Mouse (Mus musculus) spleen, postnatal 36 days (tissue): Measurements from ENCODE around the gene Ttf1.
"Not testable (repeated sequence)": the region's sequence is repeated elsewhere in the genome, so short reads cannot be mapped to it uniquely, and the experiment has no call there.

Source experiments
- DNase-seq, 2 experiments: peaks; one replicate each; pipeline ENCODE4 v3.0.0; 2022; ENCODE audit warnings: low spot score in 2 of 2, mixed read lengths in 1 of 2

The Ttf1 gene

DNA sequence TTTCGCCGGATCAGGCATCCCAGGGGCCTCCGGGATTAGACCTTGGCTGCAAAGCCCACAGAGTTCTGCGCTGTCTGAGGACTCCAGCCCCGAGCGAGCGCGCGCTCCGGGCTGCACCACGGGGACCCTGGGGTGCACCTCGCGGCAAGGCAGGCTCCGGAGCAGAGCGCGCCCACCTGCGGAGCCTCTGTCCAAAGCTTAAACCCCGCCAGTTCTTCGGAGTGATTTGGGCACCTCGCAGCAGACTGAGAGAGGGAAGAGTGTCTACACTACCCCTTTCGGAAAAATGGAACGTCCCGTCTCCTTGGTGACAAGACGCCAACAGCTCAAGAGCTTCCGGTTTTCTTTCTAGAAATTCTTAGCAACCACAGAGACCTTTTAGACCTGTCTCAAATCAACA is 5.1 kb upstream of the Ttf1 start, which contains the start of gene Cfap77:
TSS of gene Cfap77 (minus strand) at position 76 of the 400 bp plus-strand sequence.
- peak; percentile 78 to 79 for DNase-seq

DNA sequence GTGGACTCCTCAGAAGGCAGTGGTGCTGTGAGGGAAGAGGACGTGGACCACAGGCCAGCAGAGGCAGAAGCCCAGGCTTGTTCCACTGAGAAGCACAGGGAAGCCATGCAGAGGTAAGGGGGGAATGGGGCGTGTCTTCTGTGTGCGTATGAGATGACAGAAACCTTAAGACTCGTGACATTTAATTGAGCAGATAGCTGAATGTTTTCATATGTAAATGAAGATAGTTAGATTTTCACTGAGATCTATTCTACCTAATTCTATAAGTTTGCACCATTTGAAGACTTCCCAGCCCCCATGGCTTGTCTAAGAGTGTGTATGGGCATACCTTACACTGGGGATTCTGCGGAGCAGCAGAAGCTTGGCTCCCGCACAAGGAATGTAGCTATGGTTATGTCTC is 5.7 kb downstream of the Ttf1 start:
- DNase-seq, result no peak

DNA sequence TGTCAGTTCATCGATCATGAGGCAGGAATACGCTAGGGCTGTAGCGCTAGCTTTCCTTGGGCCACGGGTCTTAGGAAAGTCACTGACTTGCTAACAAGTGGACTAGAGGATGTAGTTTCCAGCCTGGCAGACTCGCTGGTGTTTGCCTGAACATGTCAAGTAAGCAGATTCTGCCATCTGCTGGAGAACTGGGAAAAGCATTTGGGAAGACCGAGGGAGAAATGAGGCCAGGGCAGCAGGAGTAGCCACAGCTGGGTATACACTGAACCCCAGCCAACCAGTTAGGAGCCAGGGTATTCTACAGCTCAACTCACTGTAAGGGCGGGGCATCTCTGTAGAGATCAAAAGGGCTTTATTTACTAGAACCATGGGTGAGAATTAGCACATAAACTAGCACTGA is 6.3 kb downstream of the Ttf1 start:
- DNase-seq, result no peak

DNA sequence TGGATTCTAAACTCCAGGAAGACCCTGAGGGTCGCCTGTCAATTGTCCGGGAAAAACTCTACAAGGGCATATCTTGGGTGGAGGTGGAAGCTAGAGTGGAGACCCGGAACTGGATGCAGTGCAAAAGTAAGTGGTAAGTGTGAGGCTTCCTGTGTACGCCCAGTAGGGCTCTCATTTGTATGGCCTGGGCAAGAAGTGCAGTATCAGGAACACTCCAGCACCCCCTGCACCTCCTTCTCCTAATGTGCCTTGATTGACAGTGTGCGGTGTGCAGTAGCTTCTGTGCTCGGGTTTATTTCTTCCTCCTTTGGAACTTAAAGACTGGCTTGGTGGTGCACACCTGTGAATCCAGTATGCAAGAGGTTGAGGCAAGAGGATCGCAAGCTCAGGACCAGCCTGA is 14.6 kb downstream of the Ttf1 start:
- no peak for DNase-seq

DNA sequence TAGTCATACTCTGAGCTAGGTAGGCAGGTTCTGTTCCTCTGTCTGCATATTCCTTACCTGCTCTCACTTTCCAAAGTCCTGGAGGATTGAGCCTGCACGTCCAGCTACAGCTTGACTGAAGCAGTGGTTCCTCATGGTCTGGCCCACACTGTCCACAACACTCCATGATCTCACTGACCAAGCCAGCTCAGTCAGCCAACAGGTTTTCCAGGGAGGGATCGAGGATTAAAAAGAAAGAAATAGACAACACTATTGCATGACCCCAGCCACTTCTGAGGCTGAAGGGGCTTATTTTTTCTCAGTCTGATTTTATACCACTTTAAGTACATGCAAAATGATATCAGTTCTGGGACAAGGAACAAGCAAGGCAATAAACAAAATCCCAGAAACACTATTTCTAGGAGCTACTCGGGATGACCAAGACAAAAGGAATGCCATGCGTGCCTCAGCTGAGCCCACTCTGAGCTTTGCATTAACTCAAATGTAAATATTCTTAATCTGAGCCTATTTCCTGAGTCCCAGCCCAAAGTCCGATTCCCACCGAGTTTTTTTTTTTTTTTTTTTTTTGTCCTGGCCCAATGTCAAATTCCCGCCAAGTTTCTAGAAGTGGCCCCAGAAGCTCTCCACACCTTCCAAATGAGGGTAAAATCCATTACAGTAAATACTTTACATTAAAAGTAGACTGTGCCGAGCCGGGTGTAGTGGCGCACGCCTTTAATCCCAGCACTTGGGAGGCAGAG is 15.4 kb downstream of the Ttf1 start:
- DNase-seq, result no peak

DNA sequence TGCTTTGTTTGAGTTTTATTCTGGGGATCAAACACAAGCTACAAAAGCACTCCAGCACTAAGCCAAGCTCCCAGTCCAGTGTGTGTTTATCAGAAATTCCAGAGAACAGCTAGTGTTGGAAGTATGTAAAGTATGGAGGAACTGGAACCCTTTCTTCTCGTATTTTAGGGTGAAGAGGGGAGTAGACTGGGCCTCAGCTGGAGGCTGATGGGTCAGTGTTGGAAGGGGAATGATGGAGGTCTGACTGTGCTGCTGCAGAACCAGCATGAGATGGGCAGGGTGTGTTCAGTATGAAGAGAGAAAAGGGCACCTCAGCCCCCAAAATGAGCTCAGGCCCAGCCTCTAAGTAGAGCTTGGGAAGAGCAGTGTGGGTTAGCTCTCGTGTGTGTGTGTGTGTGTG is 16.2 kb downstream of the Ttf1 start:
- DNase-seq, result no peak

DNA sequence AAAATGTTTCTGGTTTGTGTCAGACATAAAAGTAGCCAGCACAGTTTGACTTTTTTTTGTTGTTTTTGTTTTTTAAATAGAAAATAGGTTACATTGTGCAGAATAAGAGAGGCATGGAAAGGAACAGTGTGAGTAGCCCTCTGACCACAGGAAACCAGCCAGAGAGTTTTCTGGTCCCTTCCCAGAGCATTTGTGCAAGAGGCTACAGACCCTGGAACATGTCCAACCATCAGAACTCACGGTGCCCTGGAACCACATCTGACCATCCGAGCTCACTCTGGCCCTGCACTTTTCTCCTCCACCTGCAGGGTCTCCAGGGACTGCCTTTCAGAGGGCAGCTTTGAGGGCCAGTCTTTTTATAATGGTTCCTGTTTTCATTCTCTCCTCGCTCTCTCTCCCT is 21.9 kb downstream of the Ttf1 start:
- DNase-seq, result no peak

DNA sequence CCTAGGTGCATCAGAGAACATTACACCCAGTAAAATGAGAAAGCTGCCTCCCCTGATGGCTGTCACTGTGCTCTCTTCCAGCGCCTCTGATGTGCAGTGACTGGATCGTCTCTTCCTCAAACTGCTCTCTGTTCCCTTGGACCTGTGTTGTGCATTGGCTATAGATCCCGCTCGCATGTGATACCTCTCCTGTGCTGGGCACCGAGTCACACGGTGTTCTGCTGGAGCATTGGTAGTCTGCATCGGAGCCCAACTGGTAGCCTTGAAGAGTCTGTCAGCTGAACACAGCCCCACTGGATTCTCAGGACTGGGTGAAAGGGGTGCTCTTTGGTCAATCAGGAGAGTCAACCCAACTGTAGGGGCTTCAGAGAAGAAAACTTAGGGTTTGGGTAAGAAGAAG is 26.0 kb downstream of the Ttf1 start:
- DNase-seq, result no peak

DNA sequence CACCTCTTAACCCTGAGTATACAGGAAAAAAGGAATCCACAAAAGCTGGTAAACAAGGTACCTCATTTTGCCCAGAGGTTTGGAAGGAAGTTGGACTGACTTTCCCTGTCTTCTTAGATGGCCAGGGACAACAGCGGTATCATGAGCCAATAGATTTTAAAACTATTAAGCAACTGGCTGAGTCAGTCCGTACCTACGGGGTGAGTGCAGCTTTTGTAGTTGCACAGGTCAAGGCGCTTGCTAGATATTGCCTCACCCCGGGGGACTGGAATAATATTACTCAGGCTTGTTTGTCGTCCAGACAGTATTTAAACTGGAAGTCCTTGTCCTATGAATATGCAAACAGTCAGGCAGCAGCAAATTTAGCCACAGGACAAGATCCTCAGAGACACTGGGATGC is 29.2 kb downstream of the Ttf1 start:
- DNase-seq, result not testable (repeated sequence)

DNA sequence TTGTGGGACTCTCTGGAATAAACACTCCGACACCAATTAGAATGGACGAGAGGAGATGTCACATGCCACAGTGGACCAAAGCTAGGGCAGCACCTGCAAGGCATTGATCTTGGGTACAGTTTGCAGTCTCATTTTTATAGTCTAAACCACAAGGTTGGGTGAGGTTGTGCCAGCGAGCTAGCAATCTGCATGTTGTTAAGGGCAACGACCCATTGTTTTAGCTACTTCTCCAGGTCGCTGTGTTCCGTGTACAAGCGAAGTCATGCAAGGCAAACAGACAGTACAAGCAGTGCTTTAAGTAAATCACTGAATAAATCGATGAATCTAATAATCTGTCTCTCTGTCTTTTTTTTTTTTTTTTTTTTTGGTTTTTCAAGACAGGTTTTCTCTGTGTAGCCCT is 35.6 kb downstream of the Ttf1 start:
- DNase-seq, result peak in 1 of 2 experiments; percentile 5

DNA sequence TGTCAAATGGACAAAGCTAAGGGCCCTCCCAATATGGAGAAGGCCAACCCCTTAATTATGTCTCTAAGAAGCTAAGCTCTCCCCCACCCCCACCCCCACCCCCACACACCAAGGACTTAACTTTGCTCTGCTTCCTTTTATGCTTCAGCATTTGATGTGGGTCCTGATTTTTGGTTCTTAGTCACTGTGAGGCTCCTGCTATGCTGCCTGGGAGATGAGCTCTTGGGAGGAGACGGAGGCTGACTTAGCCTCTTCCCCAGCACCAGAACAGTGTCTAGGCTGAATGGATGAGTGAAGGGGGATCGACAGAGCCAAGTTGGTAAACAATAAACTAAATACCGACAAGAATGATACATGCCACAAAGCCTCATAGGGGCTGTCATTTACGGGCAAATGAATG is 36.7 kb downstream of the Ttf1 start:
- no peak for DNase-seq

DNA sequence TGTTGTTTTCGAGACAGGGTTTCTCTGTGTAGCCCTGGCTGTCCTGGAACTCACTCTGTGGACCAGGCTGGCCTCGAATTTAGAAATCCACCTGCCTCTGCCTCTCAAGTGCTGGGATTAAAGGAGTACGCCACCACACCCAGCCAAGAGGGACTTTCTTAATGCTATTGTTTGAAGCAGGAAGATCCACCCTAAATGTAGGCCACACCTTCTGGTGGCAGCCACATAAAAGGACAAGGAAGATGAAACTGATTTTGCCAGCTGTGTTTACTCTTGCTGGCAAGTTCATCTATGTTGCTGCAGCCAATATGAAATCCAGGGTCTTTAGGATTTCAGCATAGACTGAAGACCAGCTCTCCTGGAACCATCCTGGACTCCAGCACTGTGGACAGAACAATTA is 37.4 kb downstream of the Ttf1 start:
- DNase-seq, result peak; percentile 17 to 41

DNA sequence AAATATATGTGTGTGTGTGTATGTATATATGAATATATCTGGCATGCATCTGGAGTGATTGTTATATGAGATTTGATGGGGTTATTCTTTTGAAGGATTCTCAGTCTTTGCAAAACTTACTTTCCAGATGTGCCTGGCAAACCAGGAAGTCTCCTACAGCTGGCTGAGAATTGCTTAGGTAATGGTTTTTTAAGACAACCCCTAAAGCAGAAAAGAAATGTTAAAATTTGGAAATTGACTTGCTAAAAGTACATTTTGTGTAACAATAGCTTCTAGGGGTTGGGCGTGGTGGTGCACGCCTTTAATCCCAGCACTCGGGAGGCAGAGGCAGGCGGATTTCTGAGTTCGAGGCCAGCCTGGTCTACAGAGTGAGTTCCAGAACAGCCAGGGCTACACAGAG is 37.9 kb downstream of the Ttf1 start:
- DNase-seq, result not testable (repeated sequence)

DNA sequence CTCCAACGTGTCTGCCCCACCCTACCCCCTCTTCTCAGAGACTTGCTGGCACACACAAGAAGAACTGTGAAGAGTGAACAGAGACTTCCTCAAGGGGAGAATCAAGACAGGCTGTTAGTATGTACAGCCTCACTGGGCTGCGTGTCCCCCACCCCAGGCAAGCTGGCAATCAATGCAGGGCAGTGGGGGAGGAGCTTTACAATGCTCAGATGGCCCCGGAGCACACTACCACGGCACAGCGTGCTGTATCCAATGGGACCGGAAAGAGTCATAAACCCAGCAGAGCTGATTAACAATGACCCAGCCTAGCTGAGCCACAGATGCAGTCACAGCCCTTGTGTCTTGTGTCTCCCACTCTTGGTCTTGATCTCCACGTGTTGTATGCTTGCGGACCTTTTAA is 38.7 kb downstream of the Ttf1 start:
- no peak for DNase-seq

DNA sequence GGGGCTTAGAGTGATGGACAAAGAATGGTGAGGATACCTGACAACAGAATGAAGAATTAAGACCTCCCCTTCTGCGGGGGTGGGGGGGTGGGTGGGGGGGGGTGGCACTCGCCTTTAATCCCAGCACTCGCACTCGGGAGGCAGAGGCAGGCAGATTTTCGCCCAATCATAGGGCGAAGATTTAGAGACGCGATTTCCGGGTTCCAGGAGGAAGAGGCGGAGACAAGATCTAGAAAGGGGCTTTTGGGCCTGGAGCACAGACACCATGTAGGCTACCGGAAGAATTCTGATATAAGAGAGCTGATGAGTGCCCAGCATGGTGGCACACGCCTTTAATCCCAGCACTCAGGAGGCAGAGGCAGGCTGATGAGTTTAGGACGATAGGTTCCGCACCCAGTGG is 39.6 kb downstream of the Ttf1 start:
- no peak for DNase-seq

DNA sequence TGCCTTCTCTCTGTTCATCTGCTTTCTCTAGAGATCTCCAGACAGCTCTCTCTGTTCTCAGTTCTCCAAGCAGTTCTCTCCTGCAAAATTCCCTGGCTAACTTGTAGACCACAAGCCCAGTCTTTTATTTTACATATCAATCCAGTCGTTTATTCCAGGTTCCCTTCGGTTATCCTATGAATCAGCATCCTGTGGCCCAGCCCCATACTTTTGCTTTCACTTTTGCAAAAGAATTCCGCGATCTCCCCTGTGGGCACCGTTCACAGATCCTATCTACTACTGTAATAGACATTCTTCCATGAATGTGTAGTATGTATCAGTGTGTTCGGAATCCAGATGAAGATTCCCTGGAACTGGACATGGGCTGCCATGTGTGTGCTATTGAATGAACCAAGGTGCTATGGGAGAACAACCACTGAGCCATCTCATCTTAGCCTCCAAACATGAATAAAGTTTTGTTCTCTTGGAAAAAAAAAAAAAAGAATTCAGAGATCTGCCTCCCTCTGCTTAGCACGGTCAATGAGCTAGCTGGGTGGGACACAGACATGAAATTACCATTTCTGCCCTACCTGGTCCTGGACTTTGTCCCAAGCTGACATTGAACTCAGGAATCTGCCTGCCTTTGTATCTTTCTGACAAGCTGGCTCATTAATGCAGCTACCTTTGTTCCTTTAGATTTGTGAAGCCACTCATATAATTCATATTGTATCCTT is 40.9 kb downstream of the Ttf1 start:
- DNase-seq, result no peak

DNA sequence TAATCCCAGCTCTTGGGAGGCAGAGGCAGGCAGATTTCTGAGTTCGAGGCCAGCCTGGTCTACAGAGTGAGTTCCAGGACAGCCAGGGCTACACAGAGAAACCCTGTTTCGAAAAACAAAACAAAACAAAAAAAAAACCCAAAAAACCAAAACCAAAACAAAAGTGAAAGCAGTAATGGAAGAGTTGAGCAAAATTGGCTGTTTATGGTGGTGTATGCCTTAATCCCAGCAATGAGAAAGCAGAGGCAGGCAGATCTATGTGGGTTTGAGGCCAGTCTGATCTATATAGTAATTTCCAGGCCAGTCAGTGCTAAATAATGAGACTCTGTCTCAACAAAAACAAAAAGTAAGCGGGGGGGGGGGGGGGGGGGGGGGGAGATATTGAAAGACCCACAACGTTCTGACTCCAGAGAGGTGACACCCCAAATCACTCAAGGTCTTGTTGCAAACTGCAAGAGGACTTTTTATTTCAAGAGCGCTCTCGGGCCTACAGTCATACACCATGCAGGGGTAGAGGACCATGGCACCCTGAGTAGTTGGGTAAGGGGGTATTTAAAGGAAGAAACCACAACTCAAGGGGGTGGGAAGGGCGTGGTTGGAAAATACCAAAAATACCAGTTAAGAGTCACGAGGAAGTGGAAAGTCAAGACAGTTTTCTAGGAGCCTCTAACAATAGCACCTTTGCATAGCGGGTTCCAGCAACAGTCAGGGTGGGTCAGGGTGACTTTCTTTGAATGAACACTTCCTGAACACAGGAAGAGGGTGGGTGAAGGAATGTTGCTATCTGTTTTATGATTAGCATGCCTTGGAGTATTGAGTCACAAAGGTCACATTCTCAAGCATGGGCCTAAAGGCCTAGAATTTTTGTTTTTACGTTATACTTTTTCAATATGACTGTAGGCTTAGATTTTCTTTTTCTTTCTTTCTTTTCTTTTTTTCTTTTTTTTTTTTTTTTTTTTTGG is 42.6 kb downstream of the Ttf1 start:
- not testable (repeated sequence) for DNase-seq

DNA sequence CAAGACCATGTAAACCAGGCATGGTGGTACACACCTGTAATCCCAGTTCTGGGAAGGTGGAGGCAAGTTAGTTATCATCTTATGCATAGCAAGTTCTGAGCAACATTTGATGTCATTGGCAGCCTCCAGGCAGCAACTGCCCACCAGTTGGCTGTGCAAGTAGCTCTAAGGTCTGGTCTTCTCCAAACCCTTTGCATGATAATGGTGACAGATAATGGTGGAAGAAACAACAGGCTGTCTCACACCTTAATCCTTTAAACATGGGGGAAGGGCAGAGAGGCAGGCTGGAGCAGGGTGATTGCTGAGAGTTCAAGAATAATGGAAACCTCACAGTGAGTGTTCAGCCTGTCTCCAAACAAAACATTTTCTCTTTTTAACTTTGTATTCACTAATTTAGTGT is 60.9 kb downstream of the Ttf1 start:
- DNase-seq, result no peak

DNA sequence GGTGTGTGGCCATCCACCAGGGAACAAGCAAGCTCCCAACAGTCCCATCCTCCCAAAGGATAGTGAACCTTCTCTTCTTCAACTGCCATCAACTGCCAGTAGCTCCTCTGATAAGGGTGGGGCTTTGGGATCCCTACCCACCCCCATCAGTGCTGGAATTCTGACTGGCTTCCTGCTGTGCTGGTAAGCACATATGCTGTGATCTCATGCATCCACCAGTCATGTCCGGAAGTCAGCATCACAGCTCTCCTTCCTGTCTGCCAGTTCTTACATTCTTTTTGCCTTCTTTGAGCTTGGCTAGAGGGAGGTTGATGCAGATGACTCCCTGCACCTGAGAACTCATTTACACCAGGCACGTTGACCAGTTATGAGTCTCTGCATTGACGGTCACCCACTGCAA is 62.4 kb downstream of the Ttf1 start:
- DNase-seq, result peak in 1 of 2 experiments; percentile 6

DNA sequence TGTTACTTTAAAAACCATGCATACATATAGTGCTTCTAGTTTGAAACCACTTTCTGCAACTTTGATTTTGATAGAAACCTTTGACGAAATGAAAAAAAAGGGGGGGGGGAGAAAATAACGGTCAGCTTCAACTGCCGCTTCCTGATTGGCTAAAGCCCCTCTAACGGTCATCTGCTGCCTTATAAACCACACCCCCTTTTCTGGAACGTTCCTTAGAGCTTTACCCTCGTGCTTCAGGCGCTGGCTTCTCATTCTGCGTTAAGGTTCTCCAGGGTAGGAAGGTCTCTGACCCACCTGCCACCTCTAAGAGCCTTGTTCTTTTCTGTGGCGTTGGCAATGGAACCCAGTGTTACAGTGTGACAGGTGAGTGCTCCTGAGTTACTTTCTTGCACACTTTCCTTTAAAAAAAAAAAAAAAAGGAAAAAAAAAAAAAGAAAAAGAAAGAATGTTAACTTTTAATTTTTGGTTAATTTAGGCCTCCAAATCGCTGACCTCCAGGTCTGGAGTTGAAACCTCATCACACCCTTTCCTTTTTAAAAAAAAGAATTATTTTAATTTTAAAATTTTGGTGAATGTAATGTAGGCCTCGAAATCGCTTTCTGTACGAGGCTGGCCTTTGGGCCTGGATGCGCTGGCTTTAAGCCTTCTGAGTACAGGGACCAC is 64.0 kb downstream of the Ttf1 start, which contains the start of gene Setx:
TSS of gene Setx (plus strand) at position 275 of the 663 bp plus-strand sequence.
- peak in 1 of 2 experiments; percentile 24 for DNase-seq

DNA sequence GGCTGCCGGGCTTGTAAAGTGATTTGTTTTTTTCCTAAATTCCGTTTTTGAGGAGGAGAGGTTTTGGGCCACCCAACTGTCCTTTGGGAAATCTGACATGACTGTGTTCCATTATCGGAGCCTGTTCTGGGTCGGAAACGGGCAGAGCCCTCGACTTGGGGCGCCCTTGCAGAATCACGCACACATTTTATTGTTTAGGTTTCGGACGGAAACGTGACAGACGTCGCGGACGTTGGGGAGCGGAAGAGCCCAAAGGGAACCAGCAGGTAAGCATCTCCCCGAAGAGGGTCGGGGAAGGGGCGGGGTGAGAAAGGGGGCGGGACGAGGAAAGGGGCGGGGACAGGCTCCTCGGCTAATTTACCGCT is 64.5 kb downstream of the Ttf1 start:
- DNase-seq, result no peak
